Mouse (Mus musculus): ENCODE data around the gene Slfn9.

GRCm38 (mm10) chr11:82987621-82988020 is 4.0 kb downstream of the Slfn9 start:
- TF ChIP-seq POLR2A (IDR thresholded peaks at IDR 0.05; ENCODE audit: low read depth, low read length) (no peak), CTCF (IDR thresholded peaks at IDR 0.05; ENCODE audit: extremely low read depth, insufficient read length, insufficient replicate concordance, low read depth, low read length) (no peak)
